Mouse (Mus musculus) brain, embryonic 14.5 days (tissue): ENCODE measurements around the gene Xpr1.

Experiments used
- CTCF ChIP-seq: fragments of 200-500 bp; IDR thresholded peaks from 2 replicates; pipeline ENCODE4 v1.5.1; 2012; ENCODE audit warnings: inconsistent platforms, mild to moderate bottlenecking, moderate library complexity, borderline replicate concordance; ENCODE audit not compliant: insufficient read depth, insufficient read length; ENCODE audit errors: extremely low read depth
- POLR2A ChIP-seq: fragments of 200-500 bp; IDR thresholded peaks from 2 replicates; pipeline ENCODE4 v1.6.1; 2012; ENCODE audit warnings: mild to moderate bottlenecking, inconsistent platforms, borderline replicate concordance; ENCODE audit not compliant: poor library complexity, insufficient read depth, insufficient read length, severe bottlenecking; ENCODE audit errors: extremely low read depth

- TF ChIP-seq POLR2A: no peak
- TF ChIP-seq CTCF: no peak
These were observed 113.8 kb downstream of the Xpr1 start for GRCm38 (mm10) chr1:155303402-155303801.
